Mouse (Mus musculus) cortical plate, adult 2 months (tissue): ENCODE measurements around the gene Polr1d.

Experiments
- CTCF ChIP-seq: fragments of 200-500 bp; IDR thresholded peaks from 2 replicates; pipeline ENCODE4 v1.5.1; 2011; ENCODE audit warnings: mild to moderate bottlenecking, control low read depth, low read length; ENCODE audit not compliant: insufficient read depth; ENCODE audit errors: extremely low read depth
- POLR2A ChIP-seq: fragments of 200-500 bp; IDR thresholded peaks from 2 replicates; pipeline ENCODE4 v1.6.1; 2011; ENCODE audit warnings: mild to moderate bottlenecking, low read length, control low read depth; ENCODE audit not compliant: insufficient read depth; ENCODE audit errors: extremely low read depth

GRCm38 (mm10) chr5:147094296-147094695 lies 17.4 kb downstream of the Polr1d start:
- TF ChIP-seq CTCF (no peak), POLR2A (no peak)
